ENCODE assay signal across 16 mouse cellular contexts in the genomic region with DNA sequence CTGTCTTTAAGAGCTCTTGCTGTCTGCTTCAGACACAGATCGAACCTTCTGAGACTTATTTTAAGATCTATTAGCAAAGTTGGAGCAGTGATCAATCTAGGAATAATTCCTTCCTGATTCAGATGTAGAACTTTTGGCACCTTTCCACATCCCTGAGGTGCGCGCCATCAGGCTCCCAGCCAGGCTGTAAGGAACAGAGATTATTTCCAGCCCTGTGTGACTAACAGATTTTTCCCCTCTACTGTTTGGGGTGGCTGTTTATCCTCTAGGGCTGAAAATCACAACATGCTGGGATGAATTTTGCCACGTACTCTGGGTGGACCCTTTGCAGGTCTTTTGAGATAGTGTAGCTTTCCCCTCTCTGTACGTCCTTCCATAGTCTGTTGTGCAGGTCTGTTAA.
A peak's percentile ranks its signal among the peaks of the same experiment; 100 is the strongest.
DNase-seq lines count a peak whose midpoint lies in the region; ATAC-seq lines count a peak whose summit lies in the region.
"Had no signal": no experiment of that assay in that cellular context is flagged by ENCODE, and none has a peak within 500 bp of the region (broad histone marks: within the 10 kb centered on the region; RNA-seq: fewer than 3 reads in every experiment).

No protein-coding gene starts in this region.

- intact Hi-C loops in heart, postnatal 25 days (cut with DNase I): no loop called here

- no peak overlapping the region for H3K4me2 ChIP-seq in heart, embryonic 16.5 days (ENCODE audit: low read depth, low read length)
- H3K4me2 ChIP-seq: embryonic facial prominence, embryonic 13.5 days; heart, embryonic 13.5 days; hindbrain, embryonic 12.5 days; intestine, embryonic 15.5 days; kidney, embryonic 15.5 days; limb, embryonic 15.5 days had no signal

- no peaks in the 10 kb centered on the region for H3K9me3 ChIP-seq in heart, embryonic 16.5 days (replicated peaks; ENCODE audit: control insufficient read depth, low read length)
- H3K9me3 ChIP-seq: embryonic facial prominence, embryonic 13.5 days; heart, embryonic 13.5 days; hindbrain, embryonic 12.5 days; intestine, embryonic 15.5 days; kidney, embryonic 15.5 days; limb, embryonic 15.5 days had no signal

- no peak for ATAC-seq in heart, embryonic 16.5 days (replicated peaks; ENCODE audit: extremely low read depth, insufficient read depth, low FRiP score)
- no peak for ATAC-seq in megakaryocyte-erythroid progenitor cell, adult 5-6 weeks (replicated peaks; ENCODE audit: low FRiP score, low TSS enrichment, poor library complexity, severe bottlenecking)
- ATAC-seq: intestine, embryonic 15.5 days had no signal

- DNase-seq in heart, postnatal 25 days (ENCODE audit: low spot score): no peak
- DNase-seq in 3T3-L1 (ENCODE audit: low read depth, low spot score): peak; percentile 49
- DNase-seq in brain, adult 2 months (ENCODE audit: low read depth, low spot score): peak; percentile 80
- DNase-seq in cerebellum, adult 9-11 months: peak; percentile 72
- DNase-seq in embryo, embryonic 9.5 days (ENCODE audit: extremely low spot score): no peak
- DNase-seq: lung, postnatal 10 days; right cerebral cortex, adult 18-20 months; thymus, postnatal 36 days had no signal

- no peak overlapping the region for H3K9ac ChIP-seq in heart, embryonic 16.5 days (ENCODE audit: low read length)
- H3K9ac ChIP-seq: embryonic facial prominence, embryonic 13.5 days; heart, embryonic 13.5 days; hindbrain, embryonic 12.5 days; intestine, embryonic 15.5 days; kidney, embryonic 15.5 days; limb, embryonic 15.5 days had no signal

- H3K27me3 ChIP-seq in heart, embryonic 16.5 days (ENCODE audit: control insufficient read depth, insufficient read depth, low read length): no peaks in the 10 kb centered on the region
- H3K27me3 ChIP-seq: embryonic facial prominence, embryonic 13.5 days; heart, embryonic 13.5 days; hindbrain, embryonic 12.5 days; intestine, embryonic 15.5 days; kidney, embryonic 15.5 days; limb, embryonic 15.5 days had no signal

- 44% methylated on average over 5 of the region's 5 CpGs for WGBS in heart, embryonic 16.5 days

- H3K4me3 ChIP-seq in heart, embryonic 16.5 days (ENCODE audit: low read length): no peak overlapping the region
- H3K4me3 ChIP-seq: embryonic facial prominence, embryonic 13.5 days; heart, embryonic 13.5 days; hindbrain, embryonic 12.5 days; intestine, embryonic 15.5 days; kidney, embryonic 15.5 days; limb, embryonic 15.5 days had no signal

- H3K27ac ChIP-seq in heart, embryonic 16.5 days (ENCODE audit: low read length): 0 out of 2 replicates have a peak overlapping the region, but pooled peaks have one; percentile 44
- H3K27ac ChIP-seq: embryonic facial prominence, embryonic 13.5 days; heart, embryonic 13.5 days; hindbrain, embryonic 12.5 days; intestine, embryonic 15.5 days; kidney, embryonic 15.5 days; limb, embryonic 15.5 days had no signal

- no peaks in the 10 kb centered on the region for H3K36me3 ChIP-seq in heart, embryonic 16.5 days (ENCODE audit: control insufficient read depth, insufficient read depth)
- H3K36me3 ChIP-seq: hindbrain, embryonic 12.5 days; intestine, embryonic 15.5 days had no signal

- H3K4me1 ChIP-seq in heart, embryonic 16.5 days (ENCODE audit: control insufficient read depth, insufficient read depth, low read length): peaks cover 11% of the 10 kb centered on the region
- H3K4me1 ChIP-seq: hindbrain, embryonic 12.5 days; intestine, embryonic 15.5 days; kidney, embryonic 15.5 days had no signal

Comparison
In these comparisons a context has a peak if more than half of its experiments do, and no peak if none do; other contexts are left out.
1. DNase-seq: peak in 3T3-L1 (single experiment), brain, adult 2 months (single experiment) and cerebellum, adult 9-11 months (single experiment); none in heart, postnatal 25 days (single experiment) and embryo, embryonic 9.5 days (single experiment).